Mouse (Mus musculus) fat pad, adult 2 months (tissue): ENCODE measurements around the gene Tdrd12.

Source experiments
- DNase-seq: peaks from one replicate; pipeline ENCODE4 v3.0.0-alpha.2; 2011; ENCODE audit warnings: low read depth, low spot score; ENCODE audit errors: extremely low read depth

Gene Tdrd12

GRCm38 (mm10) chr7:35448867-35449266 lies 88.7 kb downstream of the Tdrd12 start:
- DNase-seq, result no peak

- DNase-seq, result no peak
Observed at GRCm38 (mm10) chr7:35447996-35448846, 89.3 kb downstream of the Tdrd12 start, which contains the start of gene Slc7a9. Gene Slc7a9, plus strand, starts transcription at chr7:35448796.

GRCm38 (mm10) chr7:35447501-35447900 lies 90.0 kb downstream of the Tdrd12 start:
- DNase-seq, result no peak

- no peak for DNase-seq
Observed at GRCm38 (mm10) chr7:35435266-35435665, 102.3 kb downstream of the Tdrd12 start.

- no peak for DNase-seq
Observed at GRCm38 (mm10) chr7:35428146-35428545, 109.4 kb downstream of the Tdrd12 start.

- no peak for DNase-seq
Observed at GRCm38 (mm10) chr7:35423071-35423470, 114.5 kb downstream of the Tdrd12 start.
